Mouse (Mus musculus) intestine, postnatal 0 days (tissue): ENCODE results near the gene Pkd1l3. TPM values are rescaled to one million over a fixed set of nuclear protein-coding genes. Genes with fewer than 3 reads are reported as not detected.

Experiments used
- ATAC-seq: fragments of 200-750 bp; cut with Nextera tagmentation; 2 replicates; pipeline ENCODE4 v1.8.0; 2017; ENCODE audit warnings: mild to moderate bottlenecking, moderate TSS enrichment, moderate library complexity
- H3K27ac ChIP-seq: fragments of 300-500 bp; sonication (generic); 2 replicates; pipeline ENCODE4 v1.5.1; 2014; ENCODE audit warnings: mild to moderate bottlenecking, low read depth, low read length, moderate library complexity
- H3K27me3 ChIP-seq: fragments of 300-500 bp; sonication (generic); replicated peaks from 2 replicates; pipeline ENCODE4 v1.6.1; 2014; ENCODE audit warnings: low read length, mixed read lengths; ENCODE audit not compliant: control insufficient read depth, insufficient read depth
- H3K36me3 ChIP-seq: fragments of 300-500 bp; sonication (generic); 2 replicates; pipeline ENCODE4 v1.6.1; 2014; ENCODE audit warnings: mild to moderate bottlenecking, moderate library complexity; ENCODE audit not compliant: control insufficient read depth, insufficient read depth
- H3K4me1 ChIP-seq: fragments of 300-500 bp; sonication (generic); replicated peaks from 2 replicates; pipeline ENCODE4 v1.6.1; 2014; ENCODE audit warnings: antibody characterized with exemption, low read length, mixed read lengths; ENCODE audit not compliant: control insufficient read depth, insufficient read depth
- H3K4me2 ChIP-seq: fragments of 300-500 bp; sonication (generic); replicated peaks from 2 replicates; pipeline ENCODE4 v1.6.1; 2014; ENCODE audit warnings: low read depth, mild to moderate bottlenecking, moderate library complexity
- H3K4me3 ChIP-seq: fragments of 300-500 bp; sonication (generic); 2 replicates; pipeline ENCODE4 v1.5.1; 2014; ENCODE audit warnings: low read depth, low read length
- H3K9ac ChIP-seq: fragments of 300-500 bp; sonication (generic); 2 replicates; pipeline ENCODE4 v1.6.1; 2014; ENCODE audit warnings: mild to moderate bottlenecking, low read depth, low read length
- H3K9me3 ChIP-seq: fragments of 300-500 bp; sonication (generic); 2 replicates; pipeline ENCODE4 v1.6.1; 2016; ENCODE audit warnings: mixed run types; ENCODE audit not compliant: control insufficient read depth
- CTCF ChIP-seq: sonication (generic); IDR thresholded peaks from 2 replicates; pipeline ENCODE4 v1.5.1; 2016; ENCODE audit warnings: low read depth, mild to moderate bottlenecking, control low read depth, antibody characterized with exemption, moderate library complexity
- WGBS: fragments of 180-500 bp; shearing (Covaris S2); extraction: QIAGEN DNeasy Blood & Tissue Kit; methylation state at CpG from one replicate; pipeline ENCODE4 v1.1.7; 2014; 5-methylcytosine and 5-hydroxymethylcytosine counted together
- polyA plus RNA-seq: library from polyadenylated mRNA; unstranded; fragments of >200 nt; fragmentation: Nextera tagmentation; extraction: Ambion mirVana; gene quantifications from 2 replicates; pipeline ENCODE4 v1.2.1, GENCODE M21; 2015

Gene Pkd1l3
- polyA plus RNA-seq, 1 experiment from 2014 or later, result not detected

- no peak for TF ChIP-seq CTCF
These were observed 35.4 kb upstream of the Pkd1l3 start, which contains the start of gene Hp for GRCm38 (mm10) chr8:109578900-109579301. Hp (minus strand) TSS chr8:109579172.

GRCm38 (mm10) chr8:109584293-109584692 lies 30.0 kb upstream of the Pkd1l3 start:
- Histone ChIP-seq H3K4me1 (no peaks in the 10 kb centered on the region), H3K9ac (no peak overlapping the region), H3K4me2 (no peak overlapping the region), H3K27me3 (no peaks in the 10 kb centered on the region), H3K36me3 (no peaks in the 10 kb centered on the region), H3K27ac (no peak overlapping the region), H3K9me3 (no peaks in the 10 kb centered on the region), H3K4me3 (no peak overlapping the region)
- no peak for TF ChIP-seq CTCF
- 86% methylated on average over 4 of the region's 4 CpGs for WGBS
- no peak for ATAC-seq

More at GRCm38 (mm10) chr8:109578900-109579301, 35.4 kb upstream of the Pkd1l3 start, which contains the start of gene Hp:
- H3K36me3 ChIP-seq, result no peaks in the 10 kb centered on the region
- H3K9me3 ChIP-seq, result no peaks in the 10 kb centered on the region
- no peak within 1 kb of the TSS for H3K9ac ChIP-seq
- H3K4me1 ChIP-seq, result no peaks in the 10 kb centered on the region
- no peak for ATAC-seq
- no peaks in the 10 kb centered on the region for H3K27me3 ChIP-seq
- 57% methylated on average over 8 of the region's 8 CpGs for WGBS
- H3K4me3 ChIP-seq, result no peak within 1 kb of the TSS
- H3K27ac ChIP-seq, result no peak within 1 kb of the TSS
- H3K4me2 ChIP-seq, result no peak within 1 kb of the TSS

DNA sequence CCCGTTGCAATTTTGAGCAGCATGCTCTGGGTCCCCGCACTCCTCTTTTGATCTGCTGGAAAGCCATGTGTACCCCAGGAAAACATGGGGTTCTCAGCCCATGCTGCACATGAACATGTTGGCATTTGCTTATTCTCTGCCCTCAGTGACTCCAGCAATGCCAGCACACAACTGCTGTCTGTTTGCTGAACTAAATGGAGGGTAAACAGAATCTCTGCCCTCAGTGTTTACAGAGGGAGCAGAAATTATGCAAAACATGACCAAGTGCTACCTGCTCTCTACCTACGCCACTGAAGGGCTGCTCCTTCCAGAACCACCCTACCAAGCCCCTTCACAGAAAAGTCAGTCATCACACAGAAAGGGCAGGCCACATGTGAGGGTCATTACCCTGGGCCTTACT lies 29.5 kb upstream of the Pkd1l3 start:
- Histone ChIP-seq H3K4me3 (no peak overlapping the region), H3K9ac (no peak overlapping the region), H3K27me3 (no peaks in the 10 kb centered on the region), H3K4me2 (no peak overlapping the region), H3K9me3 (no peaks in the 10 kb centered on the region), H3K4me1 (no peaks in the 10 kb centered on the region), H3K36me3 (no peaks in the 10 kb centered on the region), H3K27ac (no peak overlapping the region)
- TF ChIP-seq CTCF, result no peak
- 74% methylated on average over 3 of the region's 3 CpGs for WGBS
- no peak for ATAC-seq

- Histone ChIP-seq H3K27me3 (no peaks in the 10 kb centered on the region), H3K4me2 (no peak overlapping the region), H3K36me3 (no peaks in the 10 kb centered on the region), H3K27ac (no peak overlapping the region), H3K9ac (no peak overlapping the region), H3K4me3 (no peak overlapping the region), H3K4me1 (no peaks in the 10 kb centered on the region), H3K9me3 (no peaks in the 10 kb centered on the region)
- no peak for ATAC-seq
- TF ChIP-seq CTCF, result no peak
These were observed 28.7 kb upstream of the Pkd1l3 start for GRCm38 (mm10) chr8:109585652-109586051.

DNA sequence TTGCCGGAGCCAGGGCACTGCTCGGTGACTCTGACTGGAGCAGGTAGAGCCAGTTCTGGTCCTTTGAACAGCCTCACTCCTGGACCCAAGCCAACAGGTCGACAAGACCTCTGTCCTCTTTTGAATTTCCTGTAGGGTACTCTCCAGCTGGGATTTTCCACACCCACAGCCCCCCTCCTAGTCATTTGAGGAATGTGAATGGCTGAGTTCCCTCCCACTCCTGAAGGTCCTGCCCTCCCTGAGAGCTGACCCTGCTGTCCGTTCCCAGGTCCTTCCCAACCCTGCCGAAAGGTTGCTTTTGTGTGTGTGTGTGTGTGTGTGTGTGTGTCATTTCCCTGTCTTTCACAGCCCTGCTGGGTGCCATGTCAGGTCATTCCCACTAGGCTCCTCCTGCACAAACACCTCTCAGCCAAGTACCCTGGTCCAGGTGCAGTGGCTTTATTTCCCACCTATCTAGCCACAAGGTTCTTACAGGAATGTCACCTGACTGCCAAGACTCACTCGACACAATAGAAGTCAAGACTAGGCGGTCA lies 27.3 kb upstream of the Pkd1l3 start:
- Histone ChIP-seq H3K9ac (no peak overlapping the region), H3K36me3 (no peaks in the 10 kb centered on the region; the same call in 1 of the 2 replicates), H3K27me3 (no peaks in the 10 kb centered on the region), H3K4me1 (no peaks in the 10 kb centered on the region), H3K4me2 (no peak overlapping the region), H3K27ac (no peak overlapping the region), H3K9me3 (no peaks in the 10 kb centered on the region), H3K4me3 (no peak overlapping the region)
- no peak for TF ChIP-seq CTCF
- no peak for ATAC-seq
- WGBS, result 40% methylated on average over 7 of the region's 7 CpGs

DNA sequence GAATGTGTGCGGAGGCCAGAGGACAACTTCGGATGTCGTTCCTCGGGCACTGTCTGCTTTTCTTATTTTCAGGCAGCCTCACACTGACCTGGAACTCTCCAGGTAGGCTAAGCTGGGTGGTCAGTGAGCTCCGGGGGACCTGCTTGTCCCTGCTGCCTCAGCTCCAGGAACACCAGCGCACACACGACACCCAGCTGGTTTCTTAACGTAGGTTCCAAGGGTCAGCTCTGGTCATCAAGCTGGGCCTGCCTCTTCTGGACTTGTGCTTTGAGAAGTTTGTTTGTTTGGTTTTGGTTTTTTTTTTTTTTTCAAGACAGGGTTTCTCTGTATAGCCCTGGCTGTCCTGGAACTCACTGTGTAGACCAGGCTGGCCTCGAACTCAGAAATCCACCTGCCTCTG lies 23.4 kb upstream of the Pkd1l3 start:
- Histone ChIP-seq H3K9me3 (no peaks in the 10 kb centered on the region), H3K9ac (no peak overlapping the region), H3K4me1 (no peaks in the 10 kb centered on the region), H3K27me3 (no peaks in the 10 kb centered on the region), H3K4me2 (no peak overlapping the region), H3K36me3 (peaks cover 26% of the 10 kb centered on the region; the same call in 1 of the 2 replicates), H3K27ac (no peak overlapping the region), H3K4me3 (no peak overlapping the region)
- no peak for ATAC-seq
- WGBS, result 91% methylated on average over 9 of the region's 9 CpGs
- TF ChIP-seq CTCF, result no peak

GRCm38 (mm10) chr8:109591367-109591766 lies 22.9 kb upstream of the Pkd1l3 start:
- WGBS, result 86% methylated on average over 3 of the region's 3 CpGs
- H3K27ac ChIP-seq, result no peak overlapping the region
- H3K27me3 ChIP-seq, result no peaks in the 10 kb centered on the region
- ATAC-seq, result no peak
- TF ChIP-seq CTCF, result no peak
- H3K4me2 ChIP-seq, result no peak overlapping the region
- H3K4me1 ChIP-seq, result no peaks in the 10 kb centered on the region
- H3K36me3 ChIP-seq, result peaks cover 26% of the 10 kb centered on the region; the same call in 1 of the 2 replicates
- no peak overlapping the region for H3K9ac ChIP-seq
- H3K9me3 ChIP-seq, result no peaks in the 10 kb centered on the region
- no peak overlapping the region for H3K4me3 ChIP-seq
